Comparison of ENCODE assay signal across 9 mouse cellular contexts in the genomic region with DNA sequence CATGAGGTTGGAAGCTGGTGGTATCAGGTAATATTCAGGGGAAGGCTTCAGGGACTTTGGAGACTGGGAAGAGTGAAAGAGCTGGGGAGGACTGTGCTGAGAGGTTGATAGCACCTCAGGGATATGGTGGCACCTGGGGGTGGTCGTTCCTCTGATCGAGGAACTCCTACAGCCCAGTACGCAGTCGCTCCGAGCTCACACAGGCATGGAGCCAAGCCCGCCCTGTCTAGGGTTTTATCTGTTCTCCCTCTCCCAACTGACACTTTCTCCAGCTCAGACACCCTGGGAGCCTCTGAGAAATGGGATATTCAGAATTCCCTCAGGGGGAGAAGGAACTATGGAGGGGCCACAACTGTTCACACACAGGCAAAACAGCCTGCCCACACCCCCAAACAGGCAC. TPM values are rescaled to one million over a fixed set of nuclear protein-coding genes. Genes with fewer than 3 reads are reported as not detected.
DNase-seq lines count a peak whose midpoint lies in the region; ATAC-seq and TF ChIP-seq lines count a peak whose summit lies in the region.
"Had no signal": no experiment of that assay in that cellular context is flagged by ENCODE, and none has a peak within 500 bp of the region (broad histone marks: within the 10 kb centered on the region; RNA-seq: fewer than 3 reads in every experiment).

No protein-coding gene starts in this region.

- peak; percentile 66 for DNase-seq in cerebellum, adult 11-12 months
- no peak for DNase-seq in lung, postnatal 0 days (ENCODE audit: low spot score)
- no peak for DNase-seq in embryo, embryonic 10.5 days (ENCODE audit: low spot score)
- DNase-seq in thymus, postnatal 36 days = no peak

- no peaks in the 10 kb centered on the region for H3K27me3 ChIP-seq in lung, embryonic 16.5 days (ENCODE audit: control insufficient read depth, insufficient read depth, low read depth, low read length)
- H3K27me3 ChIP-seq in lung, postnatal 0 days (replicated peaks; ENCODE audit: insufficient read depth, low read length) = no peaks in the 10 kb centered on the region
- H3K27me3 ChIP-seq in heart, embryonic 12.5 days (replicated peaks) = no peaks in the 10 kb centered on the region
- no peaks in the 10 kb centered on the region for H3K27me3 ChIP-seq in midbrain, embryonic 12.5 days

- peaks cover 4% of the 10 kb centered on the region for H3K9me3 ChIP-seq in lung, embryonic 16.5 days (ENCODE audit: control insufficient read depth, low read length)
- H3K9me3 ChIP-seq in lung, postnatal 0 days (ENCODE audit: low read length) = no peaks in the 10 kb centered on the region
- H3K9me3 ChIP-seq in heart, embryonic 12.5 days (replicated peaks) = peaks cover 4% of the 10 kb centered on the region; the same call in 1 of the 2 replicates
- H3K9me3 ChIP-seq in midbrain, embryonic 12.5 days = no peaks in the 10 kb centered on the region

- TF ChIP-seq EP300 in lung, postnatal 0 days (IDR thresholded peaks at IDR 0.05) = no peak

- peak overlapping the region; percentile 58; the same call in 1 of the 2 replicates for H3K27ac ChIP-seq in lung, embryonic 16.5 days (ENCODE audit: low read length)
- no peak overlapping the region for H3K27ac ChIP-seq in lung, postnatal 0 days (ENCODE audit: low read length)
- H3K27ac ChIP-seq in heart, embryonic 12.5 days (ENCODE audit: poor library complexity, severe bottlenecking) = peak overlapping the region; percentile 46
- H3K27ac ChIP-seq in midbrain, embryonic 12.5 days (replicated peaks) = peak overlapping the region; percentile 77

- no peak overlapping the region for H3K4me2 ChIP-seq in lung, embryonic 16.5 days (ENCODE audit: low read depth, low read length)
- H3K4me2 ChIP-seq in lung, postnatal 0 days (replicated peaks; ENCODE audit: low read depth, low read length) = no peak overlapping the region
- H3K4me2 ChIP-seq in heart, embryonic 12.5 days = no peak overlapping the region
- H3K4me2 ChIP-seq in midbrain, embryonic 12.5 days (replicated peaks) = no peak overlapping the region

- no peak for ATAC-seq in cerebellum, adult (ENCODE audit: insufficient number of reproducible peaks, low FRiP score, low TSS enrichment)
- peak; percentile 45 for ATAC-seq in lung, embryonic 16.5 days (ENCODE audit: low read depth)
- no peak for ATAC-seq in lung, postnatal 0 days
- ATAC-seq in heart, embryonic 12.5 days (ENCODE audit: insufficient number of reproducible peaks, low FRiP score) = no peak
- no peak for ATAC-seq in midbrain, embryonic 12.5 days (ENCODE audit: low FRiP score, low read depth)

- no peaks in the 10 kb centered on the region for H3K36me3 ChIP-seq in lung, embryonic 16.5 days (ENCODE audit: control insufficient read depth, insufficient read depth, low read length)
- no peaks in the 10 kb centered on the region for H3K36me3 ChIP-seq in lung, postnatal 0 days (ENCODE audit: insufficient read depth, low read length)
- no peaks in the 10 kb centered on the region for H3K36me3 ChIP-seq in heart, embryonic 12.5 days
- no peaks in the 10 kb centered on the region for H3K36me3 ChIP-seq in midbrain, embryonic 12.5 days

- WGBS in lung, embryonic 16.5 days = 26% methylated on average over 6 of the region's 6 CpGs
- WGBS in lung, postnatal 0 days = 49% methylated on average over 6 of the region's 6 CpGs
- WGBS in heart, embryonic 12.5 days = 13% methylated on average over 6 of the region's 6 CpGs
- 79% methylated on average over 6 of the region's 6 CpGs for WGBS in midbrain, embryonic 12.5 days

- H3K4me3 ChIP-seq in lung, embryonic 16.5 days (ENCODE audit: low read length) = no peak overlapping the region
- no peak overlapping the region for H3K4me3 ChIP-seq in lung, postnatal 0 days (ENCODE audit: low read depth, low read length)
- H3K4me3 ChIP-seq in heart, embryonic 12.5 days = no peak overlapping the region
- H3K4me3 ChIP-seq in midbrain, embryonic 12.5 days = no peak overlapping the region
- H3K4me3 ChIP-seq: erythroblast, embryonic 14.5 days had no signal

- H3K4me1 ChIP-seq in lung, embryonic 16.5 days (replicated peaks; ENCODE audit: control insufficient read depth, insufficient read depth, low read length) = peaks cover 12% of the 10 kb centered on the region
- no peaks in the 10 kb centered on the region; the same call in 1 of the 2 replicates for H3K4me1 ChIP-seq in lung, postnatal 0 days (ENCODE audit: insufficient read depth, low read depth, low read length)
- peaks cover 33% of the 10 kb centered on the region for H3K4me1 ChIP-seq in heart, embryonic 12.5 days (replicated peaks)
- H3K4me1 ChIP-seq in midbrain, embryonic 12.5 days = peaks cover 18% of the 10 kb centered on the region

- H3K9ac ChIP-seq in lung, embryonic 16.5 days (ENCODE audit: low read length) = no peak overlapping the region
- H3K9ac ChIP-seq in lung, postnatal 0 days (replicated peaks; ENCODE audit: low read depth) = no peak overlapping the region
- no peak overlapping the region for H3K9ac ChIP-seq in heart, embryonic 12.5 days
- H3K9ac ChIP-seq in midbrain, embryonic 12.5 days (replicated peaks) = no peak overlapping the region

- no peak for TF ChIP-seq CTCF in lung, postnatal 0 days (IDR thresholded peaks at IDR 0.05)

RNA-seq across cellular contexts. Expression of gene Grk3, which starts 25.2 kb away (rescaled TPM):
- 19.1 and 21.8 TPM in 2 replicates for polyA plus RNA-seq in lung, embryonic 16.5 days (2015; fragmentation: Nextera tagmentation; extraction: Ambion mirVana)
- polyA plus RNA-seq in lung, postnatal 0 days (2015; fragmentation: Nextera tagmentation; extraction: Ambion mirVana) = 13.6 and 16.4 TPM in 2 replicates
- 14.1 and 16.1 TPM in 2 replicates for polyA plus RNA-seq in heart, embryonic 12.5 days (2016; fragmentation: Nextera tagmentation; extraction: Ambion mirVana)
- 10.4 and 10.6 TPM in 2 replicates for polyA plus RNA-seq in midbrain, embryonic 12.5 days (2016; fragmentation: Nextera tagmentation; extraction: Ambion mirVana)

RNA-seq across cellular contexts. Expression of gene Crybb2, which starts 29.1 kb away (rescaled TPM):
- polyA plus RNA-seq in lung, embryonic 16.5 days (2015; fragmentation: Nextera tagmentation; extraction: Ambion mirVana) = not detected in 2 replicates
- polyA plus RNA-seq in lung, postnatal 0 days (2015; fragmentation: Nextera tagmentation; extraction: Ambion mirVana) = not detected in 2 replicates
- not detected in 2 replicates for polyA plus RNA-seq in heart, embryonic 12.5 days (2016; fragmentation: Nextera tagmentation; extraction: Ambion mirVana)
- polyA plus RNA-seq in midbrain, embryonic 12.5 days (2016; fragmentation: Nextera tagmentation; extraction: Ambion mirVana) = not detected in 2 replicates
- polyA plus RNA-seq: erythroblast, embryonic 14.5 days had no signal

RNA-seq across cellular contexts. Expression of gene Crybb3, which starts 40.6 kb away (rescaled TPM):
- 1.0 and 1.4 TPM in 2 replicates for polyA plus RNA-seq in lung, embryonic 16.5 days (2015; fragmentation: Nextera tagmentation; extraction: Ambion mirVana)
- 0.57 and 1.5 TPM in 2 replicates for polyA plus RNA-seq in lung, postnatal 0 days (2015; fragmentation: Nextera tagmentation; extraction: Ambion mirVana)
- 1.4 and 1.5 TPM in 2 replicates for polyA plus RNA-seq in heart, embryonic 12.5 days (2016; fragmentation: Nextera tagmentation; extraction: Ambion mirVana)
- 0.24 TPM in 1 of 2 replicates, not detected in the other for polyA plus RNA-seq in midbrain, embryonic 12.5 days (2016; fragmentation: Nextera tagmentation; extraction: Ambion mirVana)
- polyA plus RNA-seq: erythroblast, embryonic 14.5 days had no signal
